Mouse (Mus musculus) hindbrain, embryonic 12.5 days (tissue): ENCODE data around the gene Slc6a20b. TPM values are rescaled to one million over a fixed set of nuclear protein-coding genes. Genes with fewer than 3 reads are reported as not detected.

Source experiments
- ATAC-seq: fragments of 200-750 bp; cut with Nextera tagmentation; 2 replicates; pipeline ENCODE4 v1.8.0; 2017; ENCODE audit warnings: moderate TSS enrichment; ENCODE audit not compliant: low FRiP score
- H3K27ac ChIP-seq: fragments of 300-500 bp; sonication (generic); 2 replicates; pipeline ENCODE4 v1.5.1; 2016; ENCODE audit warnings: mild to moderate bottlenecking
- H3K27me3 ChIP-seq: fragments of 300-500 bp; sonication (generic); 2 replicates; pipeline ENCODE4 v1.6.1; 2016; ENCODE audit warnings: mild to moderate bottlenecking
- H3K36me3 ChIP-seq: fragments of 300-500 bp; sonication (generic); 2 replicates; pipeline ENCODE4 v1.6.1; 2016; ENCODE audit warnings: mild to moderate bottlenecking
- H3K4me1 ChIP-seq: fragments of 300-500 bp; sonication (generic); 2 replicates; pipeline ENCODE4 v1.6.1; 2016
- H3K4me2 ChIP-seq: fragments of 300-500 bp; sonication (generic); replicated peaks from 2 replicates; pipeline ENCODE4 v1.6.1; 2016; ENCODE audit warnings: mild to moderate bottlenecking
- H3K4me3 ChIP-seq: fragments of 300-500 bp; sonication (generic); 2 replicates; pipeline ENCODE4 v1.5.1; 2016; ENCODE audit warnings: mild to moderate bottlenecking
- H3K9ac ChIP-seq: fragments of 300-500 bp; sonication (generic); 2 replicates; pipeline ENCODE4 v1.6.1; 2016; ENCODE audit warnings: mild to moderate bottlenecking, moderate library complexity
- H3K9me3 ChIP-seq: fragments of 300-500 bp; sonication (generic); replicated peaks from 2 replicates; pipeline ENCODE4 v1.6.1; 2016; ENCODE audit warnings: mild to moderate bottlenecking
- WGBS: fragments of 180-500 bp; shearing (Covaris S2); methylation state at CpG from one replicate; pipeline ENCODE4 v1.1.7; 2016; 5-methylcytosine and 5-hydroxymethylcytosine counted together
- polyA plus RNA-seq: library from polyadenylated mRNA; unstranded; fragments of >200 nt; fragmentation: Nextera tagmentation; extraction: Ambion mirVana; gene quantifications from 2 replicates; pipeline ENCODE4 v1.2.1, GENCODE M21; 2016

Slc6a20b gene
- polyA plus RNA-seq, 1 experiment from 2014 or later: 0.27 TPM

DNA sequence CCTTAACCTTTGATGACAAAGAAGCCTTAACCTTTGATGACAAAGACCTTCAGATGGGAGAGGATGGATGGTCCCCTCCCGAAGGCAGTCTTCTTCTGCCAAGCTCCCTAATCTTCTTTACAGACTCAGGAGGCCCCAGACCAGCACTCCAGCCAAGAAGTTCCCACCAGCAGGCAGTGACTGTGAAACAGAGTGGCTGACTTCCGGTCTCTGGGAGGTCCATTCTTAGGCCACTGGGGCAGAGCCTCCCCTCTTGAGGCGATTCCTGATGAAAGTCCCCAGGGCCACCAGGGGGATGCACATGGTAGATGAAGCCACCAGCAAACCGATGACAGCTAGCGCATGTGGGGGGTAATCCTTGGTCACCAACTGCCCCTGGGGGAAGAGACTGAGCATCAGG is 4.4 kb upstream of the Slc6a20b start:
- whole genome bisulfite sequencing: 62% methylated on average over 5 of the region's 5 CpGs
- no peak for ATAC-seq

DNA sequence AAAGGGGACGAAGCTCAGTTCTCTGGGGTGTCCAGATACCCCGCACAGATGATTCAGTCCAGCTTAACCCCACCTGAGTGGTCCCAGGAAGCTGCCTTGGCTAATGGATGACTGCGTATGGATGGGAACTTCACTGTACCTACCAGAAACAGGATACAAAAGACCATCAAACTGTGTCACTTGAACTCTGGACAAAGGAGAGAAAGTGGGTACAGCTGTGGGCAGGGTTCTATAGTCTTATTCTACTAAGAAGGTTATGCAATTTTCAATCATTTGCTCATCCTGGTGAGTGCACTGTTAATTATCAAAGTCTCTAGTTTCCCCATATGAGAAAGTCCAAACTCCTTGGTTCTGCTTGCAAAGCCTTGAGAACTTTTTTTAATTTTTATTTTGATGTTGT is 628 bp upstream of the Slc6a20b start:
- Histone ChIP-seq H3K4me3 (no peak overlapping the region), H3K4me1 (no peaks in the 10 kb centered on the region), H3K9ac (no peak overlapping the region), H3K27me3 (no peaks in the 10 kb centered on the region), H3K27ac (no peak overlapping the region), H3K36me3 (no peaks in the 10 kb centered on the region), H3K4me2 (no peak overlapping the region), H3K9me3 (no peaks in the 10 kb centered on the region)
- WGBS: 94% methylated on average over 3 of the region's 3 CpGs
- ATAC-seq: no peak

More for the DNA sequence above, 4.4 kb upstream of the Slc6a20b start:
- no peak overlapping the region for H3K27ac ChIP-seq
- no peak overlapping the region for H3K9ac ChIP-seq
- no peaks in the 10 kb centered on the region for H3K27me3 ChIP-seq
- no peak overlapping the region for H3K4me2 ChIP-seq
- H3K4me1 ChIP-seq: no peaks in the 10 kb centered on the region
- no peak overlapping the region for H3K4me3 ChIP-seq
- no peaks in the 10 kb centered on the region for H3K36me3 ChIP-seq
- no peaks in the 10 kb centered on the region for H3K9me3 ChIP-seq

DNA sequence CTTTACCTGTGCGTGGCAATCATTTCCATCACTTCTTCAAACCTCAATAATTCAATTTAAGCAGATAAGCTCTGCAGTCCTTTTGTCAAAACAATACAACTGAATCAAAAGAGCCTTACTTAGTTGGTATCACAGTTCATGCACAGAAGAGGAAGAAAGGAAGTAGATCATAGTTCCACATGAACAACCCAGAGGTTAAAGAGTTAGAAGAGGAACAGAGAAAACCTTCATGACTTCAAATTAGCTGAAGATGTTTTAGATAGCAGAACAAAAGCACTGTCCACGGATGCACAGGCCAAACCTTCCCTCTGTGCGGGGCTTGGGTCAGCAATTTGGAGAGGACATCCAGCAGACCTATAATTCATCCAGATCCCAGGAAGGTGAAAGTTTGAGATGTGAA is 699 bp downstream of the Slc6a20b start:
- Histone ChIP-seq H3K9ac (no peak overlapping the region), H3K9me3 (no peaks in the 10 kb centered on the region), H3K4me3 (no peak overlapping the region), H3K4me2 (no peak overlapping the region), H3K4me1 (no peaks in the 10 kb centered on the region), H3K27me3 (no peaks in the 10 kb centered on the region), H3K27ac (no peak overlapping the region), H3K36me3 (no peaks in the 10 kb centered on the region)
- no peak for ATAC-seq
- 87% methylated on average over 3 of the region's 3 CpGs for WGBS

DNA sequence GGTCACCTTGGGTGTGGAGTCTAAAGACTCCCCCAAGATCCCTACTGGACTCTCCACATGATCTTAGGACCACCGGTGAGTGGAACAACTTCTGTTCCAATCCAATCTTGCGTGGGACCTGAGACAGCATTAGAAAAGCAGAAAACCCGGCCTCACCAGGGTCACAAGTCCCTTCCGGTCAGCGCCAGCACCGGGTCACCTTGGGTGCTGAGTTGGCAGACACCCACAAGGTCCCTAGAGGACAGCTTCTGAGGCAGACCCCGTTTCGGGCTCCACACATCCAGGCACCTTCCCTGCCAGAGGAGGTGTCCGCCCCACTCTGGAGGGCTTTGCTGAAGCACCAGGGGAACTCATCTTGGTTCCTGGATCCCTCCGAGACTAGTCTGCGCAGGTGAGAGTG is 6.5 kb downstream of the Slc6a20b start:
- Histone ChIP-seq H3K27me3 (no peaks in the 10 kb centered on the region), H3K4me3 (no peak overlapping the region), H3K9me3 (no peaks in the 10 kb centered on the region), H3K27ac (no peak overlapping the region), H3K4me2 (no peak overlapping the region), H3K9ac (no peak overlapping the region), H3K36me3 (no peaks in the 10 kb centered on the region), H3K4me1 (no peaks in the 10 kb centered on the region)
- 95% methylated on average over 11 of the region's 11 CpGs for WGBS
- ATAC-seq: no peak

DNA sequence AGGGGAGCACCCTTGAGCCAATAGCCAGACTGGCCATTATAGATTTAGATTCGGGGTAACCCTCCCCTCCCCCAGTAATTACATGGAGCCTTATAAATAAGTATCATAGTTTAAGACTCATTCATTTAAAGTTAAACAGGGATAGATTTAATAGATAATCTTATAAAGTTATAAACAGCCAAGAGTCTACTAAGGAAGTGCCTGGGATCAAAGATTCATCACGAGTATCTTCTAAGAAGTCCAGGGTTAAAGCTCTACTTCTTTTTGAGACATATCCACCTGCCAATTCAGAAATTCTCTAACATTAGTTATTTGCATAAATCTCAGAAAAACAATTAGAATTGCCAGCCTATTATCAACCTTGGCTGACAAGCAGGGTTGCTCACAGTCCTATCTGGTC is 7.6 kb downstream of the Slc6a20b start:
- 83% methylated on average over 2 of the region's 2 CpGs for WGBS

DNA sequence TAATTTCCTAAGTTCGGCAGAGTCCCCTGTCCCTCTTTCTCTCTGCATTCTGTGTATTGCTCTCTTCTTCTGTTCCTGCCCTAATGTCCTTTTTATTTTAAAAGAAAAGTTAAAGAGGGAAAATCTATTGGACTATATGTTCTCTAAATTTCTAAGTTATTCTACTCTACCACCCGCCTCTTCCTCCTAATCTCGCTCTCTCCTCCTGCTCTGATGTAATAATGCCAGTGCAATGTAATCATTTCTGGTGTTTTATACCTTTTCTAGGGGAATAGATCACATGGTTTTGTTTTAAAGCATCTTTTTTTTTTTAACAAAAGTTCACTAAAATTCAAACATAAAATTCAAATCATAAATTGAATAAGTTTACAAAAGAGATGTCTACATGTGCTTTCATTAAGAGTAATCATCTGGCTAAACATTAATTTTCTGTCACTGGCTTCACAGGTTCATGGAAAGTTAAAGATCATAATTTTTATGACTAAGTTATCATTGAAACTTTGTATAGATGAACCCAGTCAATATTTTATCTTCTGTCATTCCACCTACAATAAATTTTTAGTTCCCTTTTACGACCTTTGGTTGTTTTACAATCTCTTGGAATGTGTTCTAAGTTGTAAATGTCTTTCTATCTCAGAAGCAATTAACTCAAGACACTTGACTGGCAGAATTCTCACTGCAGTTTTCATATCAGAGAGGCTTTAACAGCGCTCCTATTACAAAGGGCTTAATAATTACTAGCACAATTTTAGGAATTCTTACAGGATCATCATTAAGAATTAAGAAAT is 11.9 kb downstream of the Slc6a20b start:
- H3K4me2 ChIP-seq: no peak overlapping the region
- no peaks in the 10 kb centered on the region for H3K36me3 ChIP-seq
- H3K9ac ChIP-seq: no peak overlapping the region
- whole genome bisulfite sequencing: 88% methylated on average over 5 of the region's 5 CpGs
- no peaks in the 10 kb centered on the region for H3K9me3 ChIP-seq
- ATAC-seq: no peak
- H3K27ac ChIP-seq: no peak overlapping the region
- H3K4me1 ChIP-seq: no peaks in the 10 kb centered on the region
- H3K4me3 ChIP-seq: no peak overlapping the region
- no peaks in the 10 kb centered on the region for H3K27me3 ChIP-seq

More for the DNA sequence above, 7.6 kb downstream of the Slc6a20b start:
- no peaks in the 10 kb centered on the region for H3K4me1 ChIP-seq
- no peak overlapping the region for H3K27ac ChIP-seq
- H3K9me3 ChIP-seq: no peaks in the 10 kb centered on the region
- H3K4me3 ChIP-seq: no peak overlapping the region
- no peak overlapping the region for H3K4me2 ChIP-seq
- no peaks in the 10 kb centered on the region for H3K36me3 ChIP-seq
- no peak for ATAC-seq
- H3K27me3 ChIP-seq: no peaks in the 10 kb centered on the region
- no peak overlapping the region for H3K9ac ChIP-seq

DNA sequence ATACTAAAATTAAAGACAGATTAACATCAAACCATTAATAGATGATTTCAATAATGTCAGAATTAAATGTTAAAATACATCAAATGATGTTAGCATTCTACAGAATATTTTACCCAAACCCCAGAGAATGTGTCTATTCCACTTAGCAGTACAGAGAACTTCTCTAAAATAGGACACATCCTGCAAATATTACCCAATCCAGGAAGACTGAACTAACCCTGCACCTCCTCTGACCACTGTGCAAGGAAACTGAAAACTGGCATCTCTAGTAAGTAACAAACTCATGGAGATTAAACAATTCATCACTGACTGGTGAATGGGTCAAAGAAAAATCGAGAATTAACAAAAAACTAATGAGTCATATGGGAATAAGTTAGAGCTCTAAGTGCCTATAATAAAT is 30.8 kb downstream of the Slc6a20b start:
- Histone ChIP-seq H3K4me3 (no peak overlapping the region), H3K27me3 (no peaks in the 10 kb centered on the region), H3K9ac (no peak overlapping the region), H3K36me3 (no peaks in the 10 kb centered on the region), H3K4me2 (no peak overlapping the region), H3K27ac (no peak overlapping the region), H3K4me1 (no peaks in the 10 kb centered on the region), H3K9me3 (no peaks in the 10 kb centered on the region)
- ATAC-seq: no peak
- WGBS: 91% methylated on average over 1 of the region's 1 CpGs

DNA sequence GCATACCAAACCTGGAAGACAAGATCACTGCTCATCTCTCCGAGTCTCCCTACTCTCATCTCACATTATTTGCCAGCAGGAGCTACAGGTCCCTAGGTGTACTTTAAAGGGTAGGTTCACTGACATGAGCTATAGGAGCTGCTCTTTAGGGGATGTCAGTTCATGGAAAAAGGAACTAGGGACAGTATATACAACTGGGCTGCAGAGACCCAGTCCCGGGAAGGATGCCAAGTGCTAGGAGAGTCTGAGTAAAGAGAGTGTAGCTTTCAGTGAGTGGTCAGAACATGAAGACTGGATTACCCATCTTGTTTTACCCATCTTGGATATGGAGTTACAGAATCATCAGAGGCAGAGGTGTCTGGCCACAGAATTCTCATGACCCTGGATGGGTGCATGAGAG is 35.0 kb downstream of the Slc6a20b start:
- WGBS: 90% methylated on average over 2 of the region's 2 CpGs
- ATAC-seq: no peak
- Histone ChIP-seq H3K27ac (no peak overlapping the region), H3K4me2 (no peak overlapping the region), H3K27me3 (no peaks in the 10 kb centered on the region), H3K4me1 (no peaks in the 10 kb centered on the region), H3K9ac (no peak overlapping the region), H3K36me3 (peaks cover 19% of the 10 kb centered on the region), H3K9me3 (no peaks in the 10 kb centered on the region), H3K4me3 (no peak overlapping the region)

DNA sequence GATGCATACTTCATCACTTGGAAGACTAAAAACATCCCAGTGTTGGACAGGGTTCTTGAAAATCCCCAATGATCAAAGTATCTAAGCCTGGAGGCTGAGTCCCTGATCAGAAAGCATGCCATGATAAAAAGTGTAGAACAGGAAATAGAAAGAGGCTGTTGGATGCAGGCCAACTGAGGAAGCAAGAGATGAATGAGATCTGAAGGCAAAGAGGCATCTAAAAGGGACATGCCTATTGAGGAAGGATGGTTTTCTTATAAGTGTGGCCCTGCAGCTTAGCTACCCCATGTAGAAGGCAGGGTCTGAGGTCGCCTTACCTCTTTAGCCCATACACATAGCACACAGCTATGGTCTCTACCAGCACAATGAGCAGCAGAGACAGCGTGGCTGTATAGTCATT is 35.5 kb downstream of the Slc6a20b start:
- peaks cover 19% of the 10 kb centered on the region for H3K36me3 ChIP-seq
- 94% methylated on average over 2 of the region's 2 CpGs for WGBS
- ATAC-seq: no peak

DNA sequence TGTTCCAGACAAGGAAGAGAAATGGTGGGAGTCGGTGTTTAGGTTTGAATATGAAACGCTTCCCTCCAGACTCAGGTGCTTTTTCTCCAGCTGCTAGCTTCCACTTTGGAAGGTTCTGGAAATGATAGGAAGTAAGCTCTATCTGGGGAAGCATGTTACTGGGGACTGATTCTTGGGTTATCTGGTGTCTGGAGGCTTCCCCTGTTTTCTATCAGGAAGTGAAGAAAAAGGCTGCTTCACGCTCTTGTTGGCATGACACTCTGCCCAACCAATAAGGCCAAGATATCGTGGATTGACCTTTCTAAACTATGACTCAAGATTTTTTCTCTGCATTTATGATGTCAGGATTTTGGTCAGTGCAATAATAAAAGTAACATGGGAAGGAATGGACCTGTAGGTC is 37.2 kb downstream of the Slc6a20b start:
- Histone ChIP-seq H3K27ac (no peak overlapping the region), H3K27me3 (no peaks in the 10 kb centered on the region), H3K4me2 (no peak overlapping the region), H3K9me3 (no peaks in the 10 kb centered on the region), H3K4me1 (no peaks in the 10 kb centered on the region), H3K4me3 (no peak overlapping the region), H3K9ac (no peak overlapping the region), H3K36me3 (peaks cover 19% of the 10 kb centered on the region)
- 91% methylated on average over 4 of the region's 4 CpGs for WGBS
- ATAC-seq: no peak

More for the DNA sequence above, 35.5 kb downstream of the Slc6a20b start:
- no peak overlapping the region for H3K4me2 ChIP-seq
- H3K27ac ChIP-seq: no peak overlapping the region
- no peaks in the 10 kb centered on the region for H3K9me3 ChIP-seq
- H3K4me1 ChIP-seq: no peaks in the 10 kb centered on the region
- H3K4me3 ChIP-seq: no peak overlapping the region
- H3K9ac ChIP-seq: no peak overlapping the region
- H3K27me3 ChIP-seq: no peaks in the 10 kb centered on the region

DNA sequence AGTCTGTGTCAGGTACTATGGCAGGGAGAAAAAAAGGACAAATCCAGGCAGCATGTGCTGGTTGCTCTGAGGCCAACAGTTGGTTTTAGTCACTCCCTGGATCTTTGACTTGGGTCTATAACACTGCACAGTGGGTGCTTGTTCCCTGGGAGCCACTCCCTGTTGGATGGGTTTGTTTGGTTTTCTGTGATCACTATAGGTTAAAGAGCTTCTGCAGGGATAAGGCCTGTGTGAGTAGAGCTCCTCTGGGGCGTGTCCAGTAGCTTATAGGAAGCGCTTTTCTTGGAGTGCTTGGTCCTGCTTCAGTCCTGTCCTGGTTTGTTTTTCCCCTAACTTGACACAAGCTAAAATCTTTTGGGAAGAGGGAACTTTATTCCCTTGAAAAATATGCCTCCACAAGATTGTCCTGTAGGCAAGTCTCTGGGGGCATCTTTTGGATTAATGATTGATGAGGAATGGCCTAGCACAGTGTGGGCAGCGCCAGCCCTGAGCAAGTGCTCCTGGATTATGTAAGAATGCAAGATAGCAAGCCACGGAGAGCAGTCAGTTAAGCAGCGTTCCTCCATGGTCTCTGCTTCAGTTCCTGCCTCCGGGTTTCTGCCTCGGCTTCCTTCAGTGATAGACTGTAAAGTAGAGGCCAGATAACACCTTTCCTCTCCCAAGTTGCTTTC is 43.0 kb downstream of the Slc6a20b start:
- no peak for ATAC-seq
- Histone ChIP-seq H3K9ac (no peak overlapping the region), H3K4me2 (no peak overlapping the region), H3K36me3 (peaks cover 31% of the 10 kb centered on the region), H3K27me3 (no peaks in the 10 kb centered on the region), H3K9me3 (no peaks in the 10 kb centered on the region), H3K4me1 (no peaks in the 10 kb centered on the region), H3K27ac (no peak overlapping the region), H3K4me3 (no peak overlapping the region)
- 78% methylated on average over 7 of the region's 7 CpGs for WGBS

DNA sequence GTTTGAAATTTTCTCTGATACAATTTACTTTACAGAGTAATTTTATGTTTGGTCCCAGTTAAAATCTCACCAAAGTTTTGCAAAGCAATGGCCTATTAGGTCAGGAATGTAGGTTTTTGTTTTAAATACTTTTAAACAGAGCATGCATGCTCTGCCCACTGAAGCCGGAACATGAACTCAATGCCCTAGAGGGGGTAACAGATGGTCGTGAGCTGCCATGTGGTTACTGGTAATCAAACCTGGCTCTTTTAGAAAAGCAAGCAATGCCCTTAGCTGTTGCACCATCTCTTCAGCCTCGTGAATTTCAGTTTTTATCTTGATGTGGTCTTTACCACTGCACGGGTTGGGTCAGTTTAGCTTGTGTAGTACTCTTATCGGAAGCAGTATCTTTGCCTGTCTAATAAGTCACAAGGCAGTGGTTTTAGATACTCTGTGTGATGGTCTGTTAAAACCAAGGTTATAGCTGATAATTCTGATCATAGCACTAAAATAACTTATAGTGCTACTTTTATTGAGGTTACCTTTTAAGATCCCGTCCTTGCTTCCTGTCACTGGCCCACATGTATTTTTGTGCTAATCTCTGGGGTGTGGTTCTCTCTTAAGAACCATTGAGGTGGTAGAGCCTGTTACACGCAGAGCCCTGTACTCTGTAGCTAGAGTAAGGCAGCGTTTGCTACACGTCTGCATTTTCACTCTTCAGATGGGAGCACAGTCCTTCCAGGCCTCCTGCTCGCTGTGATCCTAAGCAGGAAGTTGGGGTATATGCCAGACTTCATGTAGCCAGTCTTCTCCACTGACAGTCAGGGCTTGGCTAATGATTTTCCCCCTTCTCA is 54.8 kb downstream of the Slc6a20b start:
- 84% methylated on average over 10 of the region's 10 CpGs for WGBS
- H3K27ac ChIP-seq: no peak overlapping the region
- no peak overlapping the region for H3K4me2 ChIP-seq
- H3K4me3 ChIP-seq: no peak overlapping the region
- ATAC-seq: no peak
- H3K27me3 ChIP-seq: no peaks in the 10 kb centered on the region
- H3K36me3 ChIP-seq: peaks cover 17% of the 10 kb centered on the region
- H3K9ac ChIP-seq: no peak overlapping the region
- H3K4me1 ChIP-seq: no peaks in the 10 kb centered on the region
- H3K9me3 ChIP-seq: no peaks in the 10 kb centered on the region
